Mouse (Mus musculus) frontal cortex, postnatal 10 days (tissue): ENCODE results near the gene Ren1.
A peak's percentile ranks its signal among the peaks of the same experiment; 100 is the strongest.
"Not testable (repeated sequence)": the region's sequence is repeated elsewhere in the genome, so short reads cannot be mapped to it uniquely, and the experiment has no call there.

Source experiments
- DNase-seq, 2 experiments: peaks; one replicate each; pipeline ENCODE4 v3.0.0; 2022; ENCODE audit warnings: low spot score in 2 of 2, mixed read lengths in 1 of 2

Gene Ren1

DNA sequence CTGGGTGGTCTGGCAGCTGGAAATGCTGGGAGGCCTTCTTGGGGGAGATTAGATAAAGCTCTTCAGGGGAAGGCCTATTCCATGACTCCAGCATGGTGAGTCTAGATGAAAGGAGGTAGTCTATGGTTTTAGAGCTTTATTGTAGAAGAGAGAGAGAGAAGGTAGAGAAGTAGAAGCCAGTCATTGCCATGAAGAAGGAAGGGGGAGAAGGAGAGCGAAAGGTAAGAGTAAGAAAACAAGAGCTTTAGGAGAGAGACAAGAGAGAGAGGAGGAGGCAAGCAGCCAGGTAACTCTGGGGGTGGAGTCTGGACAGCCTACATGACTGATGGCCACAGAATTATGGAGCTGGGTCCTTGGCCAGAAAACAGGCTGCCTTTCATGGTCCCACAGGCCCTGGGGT is at the start of gene Ren1:
Gene Ren1, plus strand, starts transcription at position 301 of the 400 bp plus-strand sequence.
- DNase-seq: no peak

DNA sequence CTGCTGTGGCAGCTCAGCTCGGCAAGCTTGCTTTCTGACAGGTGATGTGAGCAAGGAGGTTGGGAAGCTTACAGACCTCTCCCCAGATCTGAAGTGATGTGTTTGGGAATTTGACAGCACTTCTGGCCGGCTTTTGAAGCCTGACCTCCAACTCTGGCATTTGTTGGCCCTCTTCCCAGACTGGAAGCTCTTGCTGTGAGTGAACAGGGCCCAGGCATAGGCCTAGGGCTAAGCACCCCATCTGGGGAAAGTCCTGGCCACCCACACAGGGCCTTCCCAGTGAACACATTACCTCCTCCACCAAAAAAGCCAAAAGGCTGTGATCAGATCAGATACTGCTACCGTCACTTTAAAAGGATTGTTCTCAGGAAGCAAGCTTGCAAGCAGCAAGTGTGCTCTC is 47.8 kb upstream of the Ren1 start:
- no peak for DNase-seq

DNA sequence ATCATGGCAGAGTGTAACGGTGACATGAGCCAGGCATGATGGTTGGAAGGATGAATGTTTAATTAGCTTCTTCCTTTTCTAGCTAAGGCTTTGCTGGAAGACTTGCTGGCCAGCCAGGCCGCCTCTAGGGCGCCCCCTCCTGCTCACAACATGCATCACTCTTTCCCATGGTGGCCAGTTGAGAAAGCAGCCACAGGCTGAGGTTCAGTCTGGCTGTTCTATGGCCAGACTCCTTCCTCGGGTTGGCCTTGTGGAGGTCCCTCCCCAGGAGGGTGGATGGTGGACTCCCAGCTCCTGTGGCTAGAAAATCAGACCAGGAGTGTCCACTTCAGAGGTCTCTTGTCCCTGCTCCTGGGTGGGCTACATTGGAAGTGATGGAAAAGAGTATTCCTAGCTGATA is 43.5 kb upstream of the Ren1 start:
- DNase-seq: peak; percentile 52 to 72

DNA sequence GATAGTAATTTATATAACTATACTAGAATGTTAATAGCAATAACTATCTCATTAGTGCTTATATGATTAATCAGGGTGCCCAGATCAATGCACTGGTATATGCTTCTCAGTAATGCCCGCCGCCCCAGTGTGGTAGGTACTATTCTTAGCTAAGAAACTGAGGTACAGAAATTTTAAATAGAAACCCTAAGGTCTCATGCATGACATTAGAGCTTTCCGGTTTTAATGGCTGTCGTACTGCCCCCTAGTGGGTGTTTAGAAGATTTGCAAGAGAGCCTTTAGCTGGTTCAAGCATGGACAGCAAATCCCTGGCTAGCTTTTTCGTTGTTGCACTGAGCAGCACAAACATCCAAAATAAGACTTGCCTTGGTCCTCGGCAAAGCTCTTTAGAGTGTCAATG is 43.0 kb upstream of the Ren1 start:
- DNase-seq: peak in 1 of 2 experiments; percentile 36

DNA sequence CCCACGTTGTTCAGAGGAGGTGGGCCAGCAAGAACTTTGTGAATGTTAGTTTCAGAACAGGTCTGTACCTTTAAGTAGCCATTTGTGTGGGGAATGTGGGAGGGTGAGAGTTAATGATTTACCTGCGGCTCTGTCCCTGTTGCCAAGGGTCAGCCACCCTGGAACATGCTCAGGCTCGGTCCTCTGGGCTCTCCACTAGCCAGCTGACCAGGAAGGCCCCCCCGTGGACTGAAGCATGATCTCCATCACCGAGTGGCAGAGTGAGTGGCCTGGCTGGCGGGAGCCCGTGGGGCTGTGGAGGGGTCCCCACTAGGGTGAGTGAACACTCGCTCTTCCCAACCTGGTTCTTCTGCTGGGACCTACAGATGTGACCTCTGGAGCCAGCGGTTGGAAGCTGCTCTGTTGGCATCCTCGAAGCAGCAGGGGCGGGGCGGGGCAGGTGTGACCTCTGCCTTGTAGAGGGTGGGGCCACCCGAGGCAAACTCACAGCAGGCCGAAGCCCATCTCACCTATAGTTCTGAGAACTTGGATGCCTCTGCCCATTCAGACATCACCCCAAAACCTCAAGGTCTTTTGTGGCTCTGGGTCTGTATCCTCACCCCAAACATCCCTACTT is 40.5 kb upstream of the Ren1 start, which contains the start of gene Golt1a:
Gene Golt1a, plus strand, starts transcription at position 149 of the 616 bp plus-strand sequence.
- no peak for DNase-seq

DNA sequence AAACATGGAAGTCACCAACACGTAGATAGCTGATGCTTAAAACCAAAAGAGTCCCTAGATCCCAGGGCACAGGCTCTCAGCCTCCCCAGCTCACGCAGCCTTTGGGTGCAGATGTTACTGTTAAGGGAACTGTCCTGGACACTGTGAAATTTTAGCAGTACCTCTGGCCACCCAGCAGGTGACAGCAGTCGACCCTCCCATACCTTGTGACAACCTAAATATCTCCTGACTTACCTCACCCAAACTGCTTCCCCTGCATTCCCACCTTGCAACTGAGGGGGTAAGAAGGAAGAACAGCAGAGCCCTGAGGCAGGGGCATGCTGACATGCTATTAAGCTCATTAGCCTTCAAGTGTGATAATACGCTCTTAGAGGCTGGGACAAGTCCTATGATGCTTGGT is 39.1 kb upstream of the Ren1 start:
- no peak for DNase-seq

DNA sequence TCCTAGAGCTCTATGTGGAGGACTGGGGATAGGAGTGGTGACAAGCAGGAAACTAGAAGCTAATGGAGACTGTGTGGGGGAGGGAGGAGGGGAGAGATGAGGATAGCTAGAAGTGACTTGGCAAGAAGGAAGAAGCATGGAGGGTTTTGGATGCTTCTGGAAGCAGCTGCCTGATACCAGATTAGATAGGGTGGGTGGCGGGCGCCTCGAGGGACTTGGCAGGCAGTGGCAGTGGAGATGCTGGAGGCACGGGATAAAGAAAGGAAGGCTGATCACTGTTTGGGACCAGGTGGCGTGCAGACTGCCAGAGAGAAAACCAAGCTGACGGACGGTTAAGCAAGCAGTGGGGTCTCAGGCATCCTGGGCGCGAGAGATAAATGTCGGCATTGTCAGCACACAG is 38.4 kb upstream of the Ren1 start:
- DNase-seq: peak; percentile 63 to 89

DNA sequence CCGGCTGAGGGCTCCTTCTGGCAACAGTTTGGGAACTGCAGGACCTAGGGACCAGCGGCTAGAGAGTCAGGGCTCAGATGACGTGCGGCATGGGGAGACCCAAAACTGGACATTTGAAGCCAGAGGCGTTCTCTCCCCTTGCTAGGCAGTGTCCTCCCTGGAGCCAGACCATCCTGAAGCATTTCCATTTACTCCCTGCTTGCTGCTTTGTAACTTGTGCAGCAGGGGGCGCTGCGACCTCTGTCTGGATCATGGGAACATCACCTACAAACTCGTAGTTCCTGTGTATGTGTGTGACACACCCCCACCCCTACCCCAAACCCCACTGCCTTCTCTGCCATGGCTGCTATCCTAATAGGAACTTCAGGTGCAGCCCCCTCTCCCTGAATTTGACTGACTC is 35.9 kb upstream of the Ren1 start:
- DNase-seq: peak in 1 of 2 experiments; percentile 56

DNA sequence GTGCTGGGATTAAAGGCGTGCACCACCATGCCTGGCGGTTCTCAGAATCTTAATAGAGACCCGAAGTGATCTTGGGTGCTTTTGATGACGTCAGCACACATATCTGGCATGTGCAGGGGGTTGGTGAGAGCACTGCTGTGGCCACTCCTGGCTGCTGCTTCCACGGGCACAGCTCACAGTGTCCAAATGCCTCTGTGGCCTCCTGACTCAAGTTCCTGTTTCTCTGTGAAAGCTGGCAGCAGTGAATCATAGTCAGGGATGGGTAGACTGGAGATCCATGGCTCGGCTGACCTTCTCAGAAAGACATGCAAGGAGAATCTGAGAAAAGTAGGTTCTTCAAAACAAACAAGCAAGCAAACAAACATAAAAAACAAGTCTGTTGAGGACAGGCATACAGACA is 34.5 kb upstream of the Ren1 start:
- DNase-seq: no peak

DNA sequence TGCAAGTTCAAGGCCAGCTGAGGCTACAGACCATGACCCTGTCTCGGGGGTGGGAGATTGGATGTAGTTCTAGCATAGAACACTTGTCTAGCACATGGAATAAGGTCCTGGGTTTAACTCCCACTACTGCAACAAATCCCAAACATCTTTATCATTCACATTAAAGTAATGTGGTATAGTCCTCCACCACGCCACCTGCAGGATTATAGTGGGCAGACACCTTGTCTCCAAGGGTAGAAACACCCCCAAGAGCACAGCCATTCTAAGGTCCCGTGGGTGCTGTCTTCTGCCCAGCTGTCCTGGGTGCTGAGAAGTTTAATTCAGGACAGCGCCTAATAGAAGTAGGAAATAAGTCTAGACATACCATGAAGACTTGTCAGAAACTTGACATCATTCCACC is 33.7 kb upstream of the Ren1 start:
- DNase-seq: no peak

DNA sequence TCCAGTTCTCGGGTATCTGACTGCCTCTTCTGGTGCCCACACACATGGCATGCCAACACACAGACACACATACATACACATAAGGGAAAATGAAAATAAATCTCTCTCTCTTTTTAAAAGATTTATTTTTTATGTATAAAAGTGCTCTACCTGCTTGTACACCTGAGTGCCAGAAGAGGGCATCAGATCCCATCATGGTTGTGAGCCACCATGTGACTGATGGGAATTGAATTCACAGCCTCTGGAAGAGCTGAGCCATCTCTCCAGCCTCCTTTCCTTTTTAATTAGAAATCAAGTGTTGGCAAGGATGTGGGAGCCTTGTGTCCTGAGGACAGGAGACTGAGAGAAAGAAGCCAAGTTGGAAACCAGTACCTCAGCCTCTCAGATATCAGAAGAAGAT is 33.2 kb upstream of the Ren1 start:
- DNase-seq: no peak

DNA sequence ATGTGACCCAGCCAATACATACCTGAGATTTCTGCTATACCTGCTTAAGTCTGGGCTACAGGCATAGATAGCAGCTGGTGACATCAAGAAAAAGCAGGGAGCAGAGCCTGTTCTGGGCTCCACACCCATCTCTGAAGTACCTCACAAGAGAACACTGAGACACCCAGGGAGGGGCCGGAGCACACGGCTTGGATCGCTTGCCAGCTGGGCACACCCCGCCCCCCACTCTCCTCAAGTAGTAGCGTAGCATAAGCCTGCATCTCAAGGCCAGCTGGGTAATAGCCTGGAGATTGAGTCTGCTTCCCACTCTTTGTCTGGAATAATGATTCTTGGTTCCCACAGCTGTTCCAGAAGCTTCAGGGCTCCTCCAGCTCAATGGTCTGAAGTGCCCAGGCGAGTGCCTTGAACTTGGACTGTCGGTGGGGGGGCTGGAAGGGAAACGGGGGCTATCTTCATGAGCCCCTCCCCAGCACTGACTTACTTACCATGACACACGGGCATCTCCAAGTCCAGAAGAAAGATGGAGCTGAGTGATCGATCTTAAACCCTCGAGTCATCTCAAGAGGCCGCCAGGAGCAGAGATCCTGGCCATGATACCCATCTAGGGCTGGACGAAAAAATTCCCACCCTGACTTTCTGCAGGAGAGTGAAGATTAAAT is 28.9 kb upstream of the Ren1 start, which contains the start of gene Kiss1:
Gene Kiss1, plus strand, starts transcription at position 609 of the 659 bp plus-strand sequence.
- no peak for DNase-seq

DNA sequence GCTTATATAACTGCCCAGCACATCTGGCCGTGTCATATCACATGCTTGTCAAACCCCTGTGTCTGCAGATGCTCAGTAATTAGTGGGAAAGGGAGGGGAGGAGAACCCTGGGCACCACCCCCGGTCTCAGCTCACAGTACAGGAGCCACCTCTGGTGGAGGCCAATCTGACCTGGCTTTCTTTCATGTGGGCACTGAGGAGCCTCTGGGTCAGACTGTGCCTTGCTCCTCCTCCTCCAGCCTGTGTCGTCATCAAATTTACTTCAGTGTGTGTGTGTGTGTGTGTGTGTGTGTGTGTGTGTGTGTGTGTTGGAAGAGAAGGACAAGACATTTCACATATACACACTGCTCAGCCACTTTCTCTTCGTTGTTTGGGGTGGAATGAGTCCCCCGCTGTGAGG is 27.0 kb upstream of the Ren1 start:
- no peak for DNase-seq

DNA sequence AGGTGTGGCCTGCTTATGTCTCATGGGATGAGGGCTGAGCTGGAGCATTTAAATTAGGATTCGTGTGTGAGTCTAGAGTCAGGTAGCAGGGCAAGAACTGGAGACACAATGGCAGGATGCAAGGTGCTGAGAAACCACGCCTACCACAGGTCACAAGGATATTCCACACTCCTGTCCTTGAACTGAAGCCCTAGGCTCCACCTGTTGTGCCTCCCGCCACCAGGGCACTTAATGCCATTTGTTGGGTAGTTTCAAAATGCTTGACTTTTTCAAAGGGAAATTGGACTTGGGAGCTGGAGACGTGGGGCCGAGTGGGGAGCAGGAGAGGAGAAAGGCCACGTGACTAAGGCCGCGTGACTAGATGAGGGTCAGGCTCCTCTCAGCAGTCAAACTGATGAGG is 24.4 kb upstream of the Ren1 start:
- DNase-seq: no peak

DNA sequence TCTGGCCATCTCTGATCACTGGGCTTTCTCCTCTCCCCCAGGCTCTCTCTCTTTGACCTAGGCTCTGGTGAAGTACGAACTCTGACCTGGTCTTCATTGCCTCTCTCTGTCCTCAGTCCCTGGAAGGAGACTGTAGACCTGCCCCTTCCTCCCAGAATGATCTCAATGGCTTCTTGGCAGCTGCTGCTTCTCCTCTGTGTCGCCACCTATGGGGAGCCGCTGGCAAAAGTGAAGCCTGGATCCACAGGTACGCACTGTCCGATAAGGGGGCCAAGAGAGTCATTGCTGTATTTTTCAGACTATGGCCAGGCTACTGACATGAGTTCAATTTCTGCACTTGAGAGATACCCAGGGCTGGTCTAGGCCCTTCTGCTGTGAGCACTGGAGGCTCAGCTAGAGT is 23.2 kb upstream of the Ren1 start:
- no peak for DNase-seq

DNA sequence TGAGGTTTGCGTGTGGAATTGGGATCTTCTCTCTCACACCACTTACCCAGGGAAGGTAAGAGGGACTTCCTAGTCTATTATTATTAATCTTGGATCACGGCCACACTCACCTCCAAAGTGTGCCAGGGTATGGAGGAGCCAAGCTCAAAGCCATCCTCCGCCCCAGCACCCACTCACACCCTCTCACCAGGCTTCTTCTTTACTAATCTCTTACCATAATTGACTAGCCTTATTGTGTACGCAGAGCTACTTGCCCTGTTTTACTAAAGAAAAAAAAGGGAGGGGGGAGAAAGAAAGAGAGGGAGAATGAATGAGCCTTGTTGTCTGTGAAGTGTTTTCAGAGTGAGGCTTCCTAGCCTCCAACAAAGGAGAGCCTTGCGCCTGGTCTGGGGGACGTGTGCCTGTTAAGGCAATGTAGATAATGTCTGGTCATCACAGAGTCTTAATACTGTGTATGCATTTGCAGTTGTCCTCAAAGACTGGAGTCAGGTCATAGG is 22.0 kb upstream of the Ren1 start:
- no peak for DNase-seq

DNA sequence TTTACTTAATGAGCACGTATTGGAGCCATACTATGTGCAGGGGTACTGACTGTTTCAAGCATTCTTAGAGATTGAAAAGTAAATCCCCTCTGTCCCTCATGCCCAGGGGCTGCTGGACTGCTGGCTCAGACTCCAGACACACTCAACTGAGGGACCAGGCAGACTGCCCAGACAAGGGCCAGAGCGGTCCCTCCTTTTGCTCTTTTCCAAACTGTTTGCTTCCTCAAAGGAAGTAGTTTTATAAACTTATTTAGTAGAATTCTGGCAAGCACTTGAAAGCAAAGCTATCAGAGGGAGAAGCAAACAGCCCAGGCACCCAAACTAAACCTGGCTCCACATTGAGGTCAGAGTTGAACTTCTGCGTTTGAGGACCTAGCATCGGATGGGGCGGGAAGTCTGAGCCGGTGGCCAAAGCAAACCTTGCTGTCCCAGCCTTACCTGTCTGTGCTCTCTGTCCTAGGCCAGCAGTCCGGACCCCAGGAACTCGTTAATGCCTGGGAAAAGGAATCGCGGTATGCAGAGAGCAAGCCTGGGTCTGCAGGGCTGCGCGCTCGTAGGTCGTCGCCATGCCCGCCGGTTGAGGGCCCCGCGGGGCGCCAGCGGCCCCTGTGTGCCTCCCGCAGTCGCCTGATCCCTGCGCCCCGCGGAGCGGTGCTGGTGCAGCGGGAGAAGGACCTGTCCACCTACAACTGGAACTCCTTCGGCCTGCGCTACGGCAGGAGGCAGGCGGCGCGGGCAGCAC is 21.2 kb upstream of the Ren1 start:
- DNase-seq: no peak

DNA sequence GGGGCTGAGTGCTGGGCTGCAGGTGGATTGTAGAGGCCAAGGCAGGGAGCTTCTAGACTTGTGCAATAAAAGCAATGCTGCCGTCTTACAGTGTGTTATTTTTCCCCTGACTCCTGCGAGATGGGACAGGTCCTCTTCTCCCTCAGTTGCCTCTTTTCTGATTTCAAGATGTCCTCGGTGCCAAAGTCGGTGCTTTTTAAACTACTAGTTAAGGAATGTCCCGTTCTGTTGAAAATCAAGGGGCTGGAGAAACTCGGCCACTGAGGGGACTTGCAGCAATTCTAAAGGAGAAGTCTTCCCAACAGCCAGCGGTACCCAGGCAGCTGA is 20.7 kb upstream of the Ren1 start:
- no peak for DNase-seq

DNA sequence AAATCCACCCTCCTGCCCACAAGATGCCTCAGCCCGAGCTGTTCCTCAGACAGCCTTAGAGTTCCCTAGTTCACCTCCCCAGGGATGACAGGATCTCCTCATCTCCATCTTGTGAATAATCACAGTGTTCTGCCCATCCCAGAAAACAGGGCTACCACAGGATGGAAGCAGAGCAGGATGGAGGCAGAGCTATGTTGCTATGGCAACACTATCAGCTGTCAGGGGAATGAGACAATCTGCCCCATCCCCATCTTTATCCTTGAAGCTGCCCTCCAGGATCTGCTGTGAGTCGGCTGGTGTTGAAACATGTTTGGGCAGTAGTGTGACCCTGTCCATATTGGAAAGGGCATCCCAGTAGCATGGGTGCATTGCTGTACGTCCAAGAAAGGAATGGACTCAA is 19.2 kb upstream of the Ren1 start:
- no peak for DNase-seq

DNA sequence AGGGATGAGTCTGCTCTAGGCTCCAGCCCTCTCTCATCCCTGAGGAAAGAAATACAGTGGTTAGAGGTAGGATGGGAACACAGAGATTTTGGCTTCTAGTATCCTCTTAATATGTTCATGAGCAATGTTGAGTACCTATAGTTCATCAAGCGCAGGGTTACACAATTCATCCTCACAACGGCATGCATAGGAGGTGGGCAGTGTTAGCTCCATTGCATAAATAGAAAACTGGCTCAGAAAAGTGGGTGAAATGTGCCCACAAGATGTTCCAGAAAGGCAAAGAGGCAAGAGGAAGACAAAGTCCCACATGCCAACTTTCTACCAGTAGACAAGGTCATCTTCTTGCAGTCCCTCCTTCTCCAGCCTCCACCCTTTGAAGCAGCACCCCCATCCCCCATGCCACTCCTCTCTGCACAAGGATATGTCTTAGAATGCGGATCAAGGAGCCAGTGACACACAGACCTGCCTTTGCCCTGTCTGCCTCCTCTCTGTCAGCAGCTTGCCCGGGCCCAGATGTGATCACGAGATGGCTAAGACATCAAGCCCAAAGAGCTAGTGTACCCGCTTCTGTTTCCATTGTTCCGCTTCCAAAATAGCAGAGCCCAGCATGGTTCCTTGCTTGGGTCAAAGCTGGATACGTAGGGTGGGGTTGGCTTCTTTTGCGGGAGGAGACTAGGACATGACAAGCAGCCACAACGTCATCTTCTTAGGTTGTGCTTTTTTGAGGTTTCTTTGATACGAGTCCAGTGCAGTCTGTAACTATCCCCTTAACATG is 17.5 kb upstream of the Ren1 start:
- no peak for DNase-seq

DNA sequence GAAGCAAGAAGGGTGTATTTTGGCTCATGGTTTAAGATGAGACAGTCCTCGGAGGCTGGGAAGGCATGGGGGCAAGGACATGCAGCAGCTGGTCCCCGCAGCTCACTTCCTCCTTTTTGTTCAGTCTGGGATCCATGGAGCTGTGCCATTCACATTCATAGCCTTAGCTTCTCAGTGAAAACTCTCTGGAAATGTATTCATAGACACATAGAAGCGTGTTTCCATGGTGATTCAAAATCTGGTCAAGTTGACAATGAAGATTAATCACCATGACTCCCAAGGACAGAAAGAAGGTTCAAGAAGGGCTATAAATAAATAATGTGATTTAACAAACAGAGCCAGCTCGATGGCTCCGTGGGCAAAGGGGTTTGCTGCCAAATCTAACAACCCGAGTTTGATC is 16.4 kb upstream of the Ren1 start:
- no peak for DNase-seq

DNA sequence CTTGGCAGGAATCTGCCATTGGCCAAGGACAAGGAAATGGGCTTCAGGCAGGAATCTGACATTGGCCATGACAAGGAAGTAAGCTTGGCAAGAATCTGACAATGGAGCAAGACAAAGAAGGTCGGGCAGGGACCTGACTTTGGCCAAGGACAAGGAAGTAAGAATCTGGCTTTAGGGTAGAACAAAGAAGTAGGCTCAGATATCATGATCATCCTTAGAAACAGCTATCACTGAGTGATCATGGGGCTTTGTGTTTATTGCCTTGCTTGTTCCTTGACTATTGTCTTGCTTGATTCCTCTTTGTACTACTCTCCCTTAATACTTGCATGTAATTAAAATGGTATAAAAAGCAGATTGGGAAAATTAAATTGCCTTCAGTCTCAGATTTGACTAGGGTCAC is 9.9 kb upstream of the Ren1 start:
- not testable (repeated sequence) for DNase-seq
